Mouse (Mus musculus) central nervous system, embryonic 18 days (tissue): Measurements from ENCODE around the gene Tex264. TPM values are rescaled to one million over a fixed set of nuclear protein-coding genes. Genes with fewer than 3 reads are reported as not detected.

Source experiments
- polyA plus RNA-seq: library from polyadenylated mRNA; depleted of rRNA; stranded (reverse); fragments of >200 nt; gene quantifications from 2 replicates; pipeline ENCODE4 v1.2.3, GENCODE M21; 2012; rRNA removed

Tex264 gene
- polyA plus RNA-seq = 69.3 and 72.1 TPM in 2 replicates

GRCm38 (mm10) chr9:106685249-106686101, at the start of gene Tex264:
Gene Tex264, minus strand, starts transcription at chr9:106685927.

GRCm38 (mm10) chr9:106655884-106656720, 29.6 kb downstream of the Tex264 start, which contains the start of gene Grm2:
Gene Grm2, minus strand, starts transcription at chr9:106656082.

GRCm38 (mm10) chr9:106626282-106626681, 59.4 kb downstream of the Tex264 start, which contains the start of gene Iqcf6:
Gene Iqcf6, plus strand, starts transcription at chr9:106626582.

Other genes with a start within 250 kb of the Tex264 start
- gene Acy1, start 247.6 kb downstream of the Tex264 start, polyA plus RNA-seq = 11.7 and 12.7 TPM in 2 replicates
- gene Abhd14b, start 238.5 kb downstream of the Tex264 start, polyA plus RNA-seq = 21.1 and 21.6 TPM in 2 replicates
- gene Abhd14a, start 238.2 kb downstream of the Tex264 start, polyA plus RNA-seq = 92.3 and 95.3 TPM in 2 replicates
- gene Pcbp4, start 232.6 kb downstream of the Tex264 start, polyA plus RNA-seq = 529 and 536 TPM in 2 replicates
- gene Gpr62, start 220.0 kb downstream of the Tex264 start, polyA plus RNA-seq = 0.70 and 0.74 TPM in 2 replicates
- 55.4 and 57.4 TPM in 2 replicates for gene Rrp9, start 210.0 kb downstream of the Tex264 start, polyA plus RNA-seq
- 1.8 and 2.3 TPM in 2 replicates for gene Parp3, start 209.0 kb downstream of the Tex264 start, polyA plus RNA-seq
- not detected in 2 replicates for gene Iqcf1, start 186.0 kb downstream of the Tex264 start, polyA plus RNA-seq
- gene Iqcf5, start 171.4 kb downstream of the Tex264 start, polyA plus RNA-seq = 0.24 TPM in 1 of 2 replicates, not detected in the other
- gene Iqcf3, start 124.3 kb downstream of the Tex264 start, polyA plus RNA-seq = not detected in 2 replicates
- not detected in 2 replicates for gene Iqcf4, start 114.9 kb downstream of the Tex264 start, polyA plus RNA-seq
- gene Iqcf6, start 59.3 kb downstream of the Tex264 start, polyA plus RNA-seq = not detected in 2 replicates
- 19.3 and 22.2 TPM in 2 replicates for gene Grm2, start 29.8 kb downstream of the Tex264 start, polyA plus RNA-seq
- 9.5 and 10.3 TPM in 2 replicates for gene Rad54l2, start 103.3 kb upstream of the Tex264 start, polyA plus RNA-seq
- gene Dcaf1, start 135.9 kb upstream of the Tex264 start, polyA plus RNA-seq = 27.2 and 27.9 TPM in 2 replicates
- 27.3 and 28.8 TPM in 2 replicates for gene Rbm15b, start 201.5 kb upstream of the Tex264 start, polyA plus RNA-seq
- gene Manf, start 206.1 kb upstream of the Tex264 start, polyA plus RNA-seq = 82.8 and 86.3 TPM in 2 replicates